Mouse (Mus musculus): ENCODE results near the gene Arhgef18. TPM values are rescaled to one million over a fixed set of nuclear protein-coding genes. Genes with fewer than 3 reads are reported as not detected.

Gene Arhgef18
- total and polyA plus RNA-seq, 3 experiments, result 3.0 to 6.6 TPM; not detected in 1

DNA sequence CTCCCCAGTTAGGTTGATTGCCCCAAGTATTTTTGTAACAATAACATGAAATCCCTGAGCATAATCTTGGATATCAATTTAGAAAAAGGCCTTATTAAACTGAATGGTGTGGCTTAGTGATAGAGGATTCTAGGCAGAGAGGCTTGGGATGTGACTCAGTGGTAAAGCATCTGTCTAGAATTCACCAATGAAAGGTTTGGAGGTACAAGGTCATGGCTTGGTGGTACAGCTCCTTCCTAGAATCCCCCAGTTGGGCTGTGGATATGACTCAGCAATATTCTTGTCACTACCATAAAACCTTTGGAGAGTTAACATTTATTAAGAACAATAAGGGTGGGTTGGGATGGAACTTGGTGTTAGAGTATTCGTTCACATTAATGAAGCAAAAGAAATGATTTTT is 20.0 kb downstream of the Arhgef18 start:
- Histone ChIP-seq H3K9me3 (replicated peaks; ENCODE audit: insufficient read depth, low read length) (no peaks in the 10 kb centered on the region), H3K27me3 (ENCODE audit: control insufficient read depth in 1 of 2, insufficient read depth in 2 of 2, low read length in 2 of 2) (no peaks in the 10 kb centered on the region), H3K36me3 (ENCODE audit: control insufficient read depth in 1 of 2, insufficient read depth in 2 of 2, low read length in 2 of 2) (peaks cover 0 to 45% of the 10 kb centered on the region in 2 experiments; a peak in 2 of 4 replicates), H3K4me1 (ENCODE audit: control insufficient read depth in 1 of 2, insufficient read depth in 2 of 2, low read length in 2 of 2) (peaks cover 21 to 46% of the 10 kb centered on the region in 2 experiments), H3K27ac (ENCODE audit: control insufficient read depth, low read depth, low read length) (peak overlapping the region; percentile 78), H3K9ac (ENCODE audit: control insufficient read depth, low read depth, low read length, poor library complexity, severe bottlenecking) (no peak overlapping the region), H3K79me2 (ENCODE audit: control insufficient read depth, insufficient read depth, low read length, poor library complexity) (no peaks in the 10 kb centered on the region), H3K4me3 (ENCODE audit: control insufficient read depth in 1 of 2, insufficient read depth in 1 of 2, low read depth in 2 of 2, low read length in 2 of 2) (no peak overlapping the region)
- 0 out of 2 replicates have a peak, but pooled peaks have one; percentile 11 for TF ChIP-seq MAFK (IDR thresholded peaks at IDR 0.05; ENCODE audit: borderline replicate concordance, low read depth, low read length)
- TF ChIP-seq EP300 (IDR thresholded peaks at IDR 0.05; ENCODE audit: low read depth in 1 of 2, low read length in 2 of 2), result 0 out of 4 replicates have a peak, but pooled peaks of 1 of the 2 experiments have one; percentile 8
- TF ChIP-seq KAT2A (conservative IDR thresholded peaks at IDR 0.05; ENCODE audit: low read depth, low read length), result no peak
- peak; percentile 34 for DNase-seq (ENCODE audit: low read depth, low spot score)

DNA sequence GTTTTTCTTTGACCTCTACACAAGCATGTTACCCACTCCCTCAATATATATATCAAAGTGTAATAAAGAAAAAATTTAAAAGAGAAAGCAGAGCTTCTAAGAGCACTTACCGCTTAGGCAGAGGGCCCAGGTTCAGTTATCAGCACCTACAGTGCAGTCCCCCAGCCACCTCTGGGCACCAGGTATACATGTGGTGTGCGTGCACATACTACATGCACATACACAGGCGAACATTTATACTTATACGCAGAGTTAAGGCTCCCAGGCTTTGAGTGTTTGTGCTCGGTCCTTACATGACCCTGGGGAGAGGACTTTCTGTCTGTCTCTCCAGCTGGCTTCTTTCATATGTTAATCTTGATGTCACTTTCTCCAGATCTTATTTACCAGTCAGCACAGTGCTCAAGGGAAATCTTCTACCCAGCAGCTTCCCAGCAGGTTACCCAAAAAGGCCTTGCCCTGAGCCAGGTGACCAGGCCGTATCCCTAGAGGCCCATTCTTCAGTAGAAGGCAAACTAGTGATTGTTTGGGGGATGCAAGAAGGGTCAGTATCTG is 21.9 kb downstream of the Arhgef18 start:
- H3K4me1 ChIP-seq (ENCODE audit: control insufficient read depth in 1 of 2, insufficient read depth in 2 of 2, low read length in 2 of 2), result peaks cover 21 to 46% of the 10 kb centered on the region in 2 experiments
- H3K9ac ChIP-seq (ENCODE audit: control insufficient read depth, low read depth, low read length, poor library complexity, severe bottlenecking), result peak overlapping the region; percentile 24; the same call in 1 of the 2 replicates
- no peak overlapping the region for H3K4me3 ChIP-seq (ENCODE audit: control insufficient read depth in 1 of 2, insufficient read depth in 1 of 2, low read depth in 2 of 2, low read length in 2 of 2)
- no peaks in the 10 kb centered on the region for H3K27me3 ChIP-seq (ENCODE audit: control insufficient read depth in 1 of 2, insufficient read depth in 2 of 2, low read length in 2 of 2)
- DNase-seq (ENCODE audit: low read depth, low spot score), result no peak
- no peak for TF ChIP-seq MAZ (IDR thresholded peaks at IDR 0.05; ENCODE audit: low read depth, low read length)
- TF ChIP-seq NELFE (IDR thresholded peaks at IDR 0.05; ENCODE audit: low read depth, low read length), result no peak
- no peak for TF ChIP-seq ZC3H11A (IDR thresholded peaks at IDR 0.05; ENCODE audit: low read depth, low read length)
- no peak for TF ChIP-seq GATA1 (IDR thresholded peaks at IDR 0.05; ENCODE audit: low read depth, low read length)
- TF ChIP-seq CHD2 (IDR thresholded peaks at IDR 0.05; ENCODE audit: low read length), result no peak
- TF ChIP-seq ETS1 (IDR thresholded peaks at IDR 0.05; ENCODE audit: low read depth, low read length), result no peak
- no peak for TF ChIP-seq CTCF (IDR thresholded peaks at IDR 0.05 in 2 of 3, conservative IDR thresholded peaks at IDR 0.05 in 1 of 3; ENCODE audit: control insufficient read depth in 1 of 3, insufficient read depth in 1 of 3, low read depth in 2 of 3, low read length in 3 of 3, poor library complexity in 1 of 3, severe bottlenecking in 1 of 3)
- H3K79me2 ChIP-seq (ENCODE audit: control insufficient read depth, insufficient read depth, low read length, poor library complexity), result no peaks in the 10 kb centered on the region
- H3K27ac ChIP-seq (ENCODE audit: control insufficient read depth, low read depth, low read length), result peak overlapping the region; percentile 57
- H3K36me3 ChIP-seq (ENCODE audit: control insufficient read depth in 1 of 2, insufficient read depth in 2 of 2, low read length in 2 of 2), result peaks cover 0 to 45% of the 10 kb centered on the region in 2 experiments; a peak in 2 of 4 replicates
- H3K9me3 ChIP-seq (replicated peaks; ENCODE audit: insufficient read depth, low read length), result no peaks in the 10 kb centered on the region

DNA sequence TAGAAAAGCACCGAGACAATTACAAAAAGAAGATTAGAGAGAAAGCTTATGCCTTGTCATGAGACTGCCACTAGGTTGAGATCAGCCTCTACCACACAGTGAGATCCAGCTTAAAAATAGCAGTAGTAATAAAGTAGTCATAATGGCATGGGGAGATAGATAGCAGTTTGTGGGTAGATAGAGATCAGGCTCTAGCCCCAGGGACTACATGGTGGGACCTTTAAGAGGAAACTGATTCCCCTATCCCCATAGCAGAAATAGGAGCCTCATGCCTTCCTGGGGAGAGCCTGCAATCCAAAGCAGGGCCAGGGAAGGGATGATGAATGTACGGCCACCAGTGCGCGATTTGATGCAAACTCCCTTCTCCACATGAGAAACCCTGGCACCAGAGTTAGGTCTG is 22.5 kb downstream of the Arhgef18 start:
- peak; percentile 44; the same call in 1 of the 2 replicates for TF ChIP-seq MEF2A (IDR thresholded peaks at IDR 0.05; ENCODE audit: extremely low read depth, insufficient replicate concordance, low read depth, low read length, poor library complexity, severe bottlenecking)
- TF ChIP-seq EP300 (IDR thresholded peaks at IDR 0.05; ENCODE audit: low read depth in 1 of 2, low read length in 2 of 2), result peak; percentile 35 to 69; a peak in 3 of 4 replicates
- peak; percentile 57 for TF ChIP-seq GATA1 (IDR thresholded peaks at IDR 0.05; ENCODE audit: low read depth, low read length)
- peak; percentile 47; the same call in 1 of the 2 replicates for TF ChIP-seq TCF12 (IDR thresholded peaks at IDR 0.05; ENCODE audit: low read depth, low read length)
- no peak for TF ChIP-seq USF1 (IDR thresholded peaks at IDR 0.05; ENCODE audit: low read depth, low read length)
- no peak overlapping the region for H3K9ac ChIP-seq (ENCODE audit: control insufficient read depth, low read depth, low read length, poor library complexity, severe bottlenecking)
- H3K9me3 ChIP-seq (replicated peaks; ENCODE audit: insufficient read depth, low read length), result no peaks in the 10 kb centered on the region
- H3K27me3 ChIP-seq (ENCODE audit: control insufficient read depth in 1 of 2, insufficient read depth in 2 of 2, low read length in 2 of 2), result no peaks in the 10 kb centered on the region
- DNase-seq (ENCODE audit: low read depth, low spot score), result peak; percentile 57
- no peak overlapping the region for H3K4me3 ChIP-seq (ENCODE audit: control insufficient read depth in 1 of 2, insufficient read depth in 1 of 2, low read depth in 2 of 2, low read length in 2 of 2)
- peak overlapping the region; percentile 57 for H3K27ac ChIP-seq (ENCODE audit: control insufficient read depth, low read depth, low read length)
- peaks cover 21 to 46% of the 10 kb centered on the region in 2 experiments for H3K4me1 ChIP-seq (ENCODE audit: control insufficient read depth in 1 of 2, insufficient read depth in 2 of 2, low read length in 2 of 2)
- H3K79me2 ChIP-seq (ENCODE audit: control insufficient read depth, insufficient read depth, low read length, poor library complexity), result no peaks in the 10 kb centered on the region
- peaks cover 0 to 45% of the 10 kb centered on the region in 2 experiments; a peak in 2 of 4 replicates for H3K36me3 ChIP-seq (ENCODE audit: control insufficient read depth in 1 of 2, insufficient read depth in 2 of 2, low read length in 2 of 2)

All from MEL (cell line).